ENCODE assay signal across 36 mouse cellular contexts in the genomic region with DNA sequence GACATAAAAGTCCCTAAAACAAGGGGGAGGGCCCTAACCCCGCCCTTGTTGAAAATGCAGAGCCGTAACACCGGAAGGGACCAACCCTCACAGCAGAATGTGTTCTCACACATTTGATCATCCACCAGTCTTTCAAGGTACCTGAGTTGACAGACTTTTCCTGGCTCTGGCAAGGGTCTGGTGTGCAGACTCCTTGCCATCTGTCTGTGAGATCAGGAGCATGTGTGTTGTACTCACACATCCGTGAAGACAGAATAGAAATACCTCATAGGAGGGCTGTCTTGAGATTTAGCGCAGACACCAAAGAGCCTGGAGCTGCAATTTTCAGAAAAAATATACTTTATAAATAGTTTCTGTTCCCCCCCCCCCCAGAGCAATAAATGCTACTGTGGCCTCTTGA. TPM values are rescaled to one million over a fixed set of nuclear protein-coding genes. Genes with fewer than 3 reads are reported as not detected.
A peak's percentile ranks its signal among the peaks of the same experiment; 100 is the strongest.
DNase-seq lines count a peak whose midpoint lies in the region; ATAC-seq and TF ChIP-seq lines count a peak whose summit lies in the region.
"Had no signal": no experiment of that assay in that cellular context is flagged by ENCODE, and none has a peak within 500 bp of the region (broad histone marks: within the 10 kb centered on the region; RNA-seq: fewer than 3 reads in every experiment).

No protein-coding gene starts in this region.

- 65% methylated on average over 5 of the region's 5 CpGs for WGBS in forebrain, embryonic 15.5 days
- WGBS in forebrain, embryonic 10.5 days: 77% methylated on average over 5 of the region's 5 CpGs
- WGBS in forebrain, embryonic 16.5 days: 64% methylated on average over 5 of the region's 5 CpGs

- H3K4me1 ChIP-seq in forebrain, embryonic 15.5 days: 0 out of 2 replicates have a peak, but pooled peaks cover 2% of the 10 kb centered on the region
- H3K4me1 ChIP-seq in forebrain, embryonic 10.5 days: peaks cover 23% of the 10 kb centered on the region
- H3K4me1 ChIP-seq in forebrain, embryonic 16.5 days (replicated peaks; ENCODE audit: control insufficient read depth, insufficient read depth, low read length): no peaks in the 10 kb centered on the region
- H3K4me1 ChIP-seq: heart, embryonic 10.5 days; heart, embryonic 15.5 days; hindbrain, embryonic 12.5 days; intestine, embryonic 15.5 days; limb, embryonic 10.5 days; limb, embryonic 15.5 days; midbrain, embryonic 13.5 days; neural tube, embryonic 13.5 days had no signal

- no peak overlapping the region; the same call in 1 of the 2 replicates for H3K27ac ChIP-seq in forebrain, embryonic 15.5 days (replicated peaks)
- H3K27ac ChIP-seq in forebrain, embryonic 10.5 days: no peak overlapping the region
- no peak overlapping the region for H3K27ac ChIP-seq in left cerebral cortex, adult 2 months
- no peak overlapping the region for H3K27ac ChIP-seq in forebrain, embryonic 16.5 days (ENCODE audit: low read length)
- H3K27ac ChIP-seq: heart, embryonic 10.5 days; heart, embryonic 15.5 days; hindbrain, embryonic 12.5 days; hindbrain, postnatal 0 days; intestine, embryonic 15.5 days; limb, embryonic 10.5 days; limb, embryonic 15.5 days; liver, embryonic 14.5 days; macrophage; midbrain, embryonic 13.5 days; neural tube, embryonic 13.5 days; stomach, postnatal 0 days had no signal

- H3K9me3 ChIP-seq in forebrain, embryonic 15.5 days: no peaks in the 10 kb centered on the region
- H3K9me3 ChIP-seq in forebrain, embryonic 10.5 days: no peaks in the 10 kb centered on the region
- no peaks in the 10 kb centered on the region for H3K9me3 ChIP-seq in forebrain, embryonic 16.5 days (ENCODE audit: control insufficient read depth, low read length)
- H3K9me3 ChIP-seq: heart, embryonic 10.5 days; heart, embryonic 15.5 days; hindbrain, embryonic 12.5 days; intestine, embryonic 15.5 days; limb, embryonic 10.5 days; limb, embryonic 15.5 days; midbrain, embryonic 13.5 days; neural tube, embryonic 13.5 days had no signal

- H3K4me2 ChIP-seq in forebrain, embryonic 15.5 days (replicated peaks): no peak overlapping the region
- no peak overlapping the region for H3K4me2 ChIP-seq in forebrain, embryonic 16.5 days (ENCODE audit: low read length)
- H3K4me2 ChIP-seq: heart, embryonic 15.5 days; hindbrain, embryonic 12.5 days; intestine, embryonic 15.5 days; limb, embryonic 15.5 days; midbrain, embryonic 13.5 days; neural tube, embryonic 13.5 days had no signal

- ATAC-seq in forebrain, embryonic 15.5 days (replicated peaks): peak; percentile 68
- peak; percentile 69 for ATAC-seq in forebrain, embryonic 16.5 days
- ATAC-seq: activated CD4-positive, CD25-positive, alpha-beta regulatory T cell, adult 4 months; hindbrain, postnatal 0 days; intestine, embryonic 15.5 days; midbrain, embryonic 13.5 days had no signal

- H3K36me3 ChIP-seq in forebrain, embryonic 15.5 days: no peaks in the 10 kb centered on the region
- H3K36me3 ChIP-seq in forebrain, embryonic 10.5 days (replicated peaks): no peaks in the 10 kb centered on the region
- no peaks in the 10 kb centered on the region for H3K36me3 ChIP-seq in forebrain, embryonic 16.5 days (ENCODE audit: control insufficient read depth, insufficient read depth)
- H3K36me3 ChIP-seq: heart, embryonic 10.5 days; heart, embryonic 15.5 days; hindbrain, embryonic 12.5 days; intestine, embryonic 15.5 days; limb, embryonic 10.5 days; limb, embryonic 15.5 days; midbrain, embryonic 13.5 days; neural tube, embryonic 13.5 days had no signal

- peak; percentile 28 to 46 for DNase-seq in cerebellum, postnatal 10 days
- DNase-seq in cerebellum, adult 11 months: no peak
- no peak for DNase-seq in forebrain, embryonic 10.5 days (ENCODE audit: extremely low spot score, low spot score)
- peak; percentile 15 to 17 for DNase-seq in left cerebral cortex, postnatal 36 days (ENCODE audit: low spot score in 2 of 2)
- DNase-seq in left cerebral cortex, adult 2 months (ENCODE audit: extremely low spot score in 1 of 2, low spot score in 2 of 2): no peak
- DNase-seq in urinary bladder, postnatal 14 days (ENCODE audit: low spot score): no peak
- DNase-seq: adrenal gland, adult 2 months; adrenal gland, postnatal 36 days; cerebellum, adult 9-11 months; gastrocnemius, postnatal 25 days; heart, adult 11 months; heart, postnatal 36 days; kidney, adult 2 months; kidney, postnatal 36 days; layer of hippocampus, postnatal 36 days; lung, adult 2 months; lung, postnatal 10 days; spleen, adult 18-20 months; thymus, adult 18-20 months; thymus, postnatal 25 days had no signal

- no peaks in the 10 kb centered on the region for H3K27me3 ChIP-seq in forebrain, embryonic 15.5 days
- H3K27me3 ChIP-seq in forebrain, embryonic 10.5 days (ENCODE audit: poor library complexity, severe bottlenecking): peaks cover 54% of the 10 kb centered on the region
- H3K27me3 ChIP-seq in forebrain, embryonic 16.5 days (replicated peaks; ENCODE audit: control insufficient read depth, insufficient read depth, low read length): 0 out of 2 replicates have a peak, but pooled peaks cover 3% of the 10 kb centered on the region
- H3K27me3 ChIP-seq: CH12.LX; heart, embryonic 15.5 days had no signal

- no peak overlapping the region for H3K4me3 ChIP-seq in forebrain, embryonic 15.5 days
- H3K4me3 ChIP-seq in forebrain, embryonic 10.5 days: no peak overlapping the region
- H3K4me3 ChIP-seq in left cerebral cortex, adult 2 months: no peak overlapping the region
- no peak overlapping the region for H3K4me3 ChIP-seq in forebrain, embryonic 16.5 days (replicated peaks; ENCODE audit: low read length)
- H3K4me3 ChIP-seq: heart, embryonic 10.5 days; heart, embryonic 15.5 days; hindbrain, embryonic 12.5 days; intestine, embryonic 15.5 days; limb, embryonic 10.5 days; limb, embryonic 15.5 days; midbrain, embryonic 13.5 days; neural tube, embryonic 13.5 days had no signal

- intact Hi-C loops in left cerebral cortex, postnatal 36 days (cut with DNase I): no loop called here
- intact Hi-C loops in left cerebral cortex, adult 2 months (cut with DNase I): no loop called here

- no peak overlapping the region for H3K9ac ChIP-seq in forebrain, embryonic 15.5 days (replicated peaks)
- no peak overlapping the region for H3K9ac ChIP-seq in forebrain, embryonic 16.5 days (replicated peaks; ENCODE audit: low read depth, low read length)
- H3K9ac ChIP-seq: heart, embryonic 15.5 days; hindbrain, embryonic 12.5 days; intestine, embryonic 15.5 days; limb, embryonic 15.5 days; liver, embryonic 14.5 days; midbrain, embryonic 13.5 days; neural tube, embryonic 13.5 days had no signal

- no peak for TF ChIP-seq CTCF in left cerebral cortex, adult 2 months (IDR thresholded peaks at IDR 0.05)

RNA-seq across cellular contexts. Expression of a gene that starts 9.4 kb away (rescaled TPM):
- polyA plus RNA-seq in forebrain, embryonic 15.5 days (2015; fragmentation: Nextera tagmentation; extraction: Ambion mirVana): 564 and 580 TPM in 2 replicates
- polyA plus RNA-seq in forebrain, embryonic 10.5 days (2016; fragmentation: Nextera tagmentation; extraction: Ambion mirVana): 666 and 672 TPM in 2 replicates
- total RNA-seq in left cerebral cortex, postnatal 36 days (2021): 100 to 1,000 TPM; 298 to 309 TPM
- 100 to 1,000 TPM; 276 to 281 TPM for total RNA-seq in left cerebral cortex, adult 2 months (2021)
- polyA plus RNA-seq in forebrain, embryonic 16.5 days (2015; fragmentation: Nextera tagmentation; extraction: Ambion mirVana): 522 and 568 TPM in 2 replicates

RNA-seq across cellular contexts. Expression of a gene that starts 34.5 kb away (rescaled TPM):
- polyA plus RNA-seq in forebrain, embryonic 15.5 days (2015; fragmentation: Nextera tagmentation; extraction: Ambion mirVana): 319 and 325 TPM in 2 replicates
- 360 and 363 TPM in 2 replicates for polyA plus RNA-seq in forebrain, embryonic 10.5 days (2016; fragmentation: Nextera tagmentation; extraction: Ambion mirVana)
- 100 to 1,000 TPM; 112 to 117 TPM for total RNA-seq in left cerebral cortex, postnatal 36 days (2021)
- total RNA-seq in left cerebral cortex, adult 2 months (2021): 100 to 1,000 TPM; 124 to 129 TPM
- 290 and 303 TPM in 2 replicates for polyA plus RNA-seq in forebrain, embryonic 16.5 days (2015; fragmentation: Nextera tagmentation; extraction: Ambion mirVana)

Comparison
In these comparisons a context has a peak if more than half of its experiments do, and no peak if none do; other contexts are left out.
1. DNase-seq: peak in cerebellum, postnatal 10 days (2 of 2) and left cerebral cortex, postnatal 36 days (2 of 2); none in cerebellum, adult 11 months (single experiment), forebrain, embryonic 10.5 days (single experiment), left cerebral cortex, adult 2 months (0 of 2) and urinary bladder, postnatal 14 days (single experiment).